Comparison of ENCODE assay signal across 8 mouse cellular contexts in the genomic region with DNA sequence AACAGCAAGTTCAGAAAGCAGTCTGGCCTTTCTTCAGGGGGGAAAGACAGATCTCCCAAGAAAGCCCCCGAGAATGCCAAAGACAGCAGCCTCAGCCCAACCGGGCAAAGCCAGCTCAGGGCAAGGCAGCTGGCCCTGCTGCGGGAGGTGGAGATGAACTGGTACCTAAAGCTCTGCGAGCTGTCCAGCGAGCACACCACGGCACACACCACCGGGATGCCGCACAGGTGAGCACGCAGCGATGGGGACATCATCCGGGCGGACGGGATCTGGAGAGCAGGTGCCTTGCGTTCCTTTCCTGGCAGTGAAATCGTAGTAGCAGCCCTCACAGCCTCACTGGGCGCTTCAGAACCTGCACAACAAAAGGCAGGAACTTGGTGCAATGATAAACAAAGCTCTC.
DNase-seq lines count a peak whose midpoint lies in the region; ATAC-seq lines count a peak whose summit lies in the region.

No protein-coding gene starts in this region.

- H3K27me3 ChIP-seq in kidney, embryonic 15.5 days: peaks cover 14% of the 10 kb centered on the region
- H3K27me3 ChIP-seq in embryonic facial prominence, embryonic 14.5 days (replicated peaks; ENCODE audit: control insufficient read depth, insufficient read depth, low read length): peaks cover 9% of the 10 kb centered on the region
- H3K27me3 ChIP-seq in limb, embryonic 15.5 days: peaks cover 7% of the 10 kb centered on the region; the same call in 1 of the 2 replicates

- peaks cover 6% of the 10 kb centered on the region; the same call in 1 of the 2 replicates for H3K4me1 ChIP-seq in kidney, embryonic 15.5 days
- no peaks in the 10 kb centered on the region for H3K4me1 ChIP-seq in embryonic facial prominence, embryonic 14.5 days (ENCODE audit: control insufficient read depth, insufficient read depth, low read length)
- H3K4me1 ChIP-seq in limb, embryonic 15.5 days: peaks cover 6% of the 10 kb centered on the region

- WGBS in kidney, embryonic 15.5 days: 7% methylated on average over 16 of the region's 16 CpGs
- WGBS in embryonic facial prominence, embryonic 14.5 days: 13% methylated on average over 16 of the region's 16 CpGs
- WGBS in limb, embryonic 15.5 days: 14% methylated on average over 16 of the region's 16 CpGs

- no peak overlapping the region for H3K27ac ChIP-seq in kidney, embryonic 15.5 days
- H3K27ac ChIP-seq in embryonic facial prominence, embryonic 14.5 days (replicated peaks; ENCODE audit: low read depth, low read length): no peak overlapping the region
- H3K27ac ChIP-seq in limb, embryonic 15.5 days: no peak overlapping the region

- H3K4me3 ChIP-seq in kidney, embryonic 15.5 days (replicated peaks): peak overlapping the region; percentile 26
- peak overlapping the region; percentile 20 for H3K4me3 ChIP-seq in embryonic facial prominence, embryonic 14.5 days (ENCODE audit: low read depth, low read length)
- H3K4me3 ChIP-seq in limb, embryonic 15.5 days: no peak overlapping the region

- no peak overlapping the region for H3K9ac ChIP-seq in kidney, embryonic 15.5 days
- H3K9ac ChIP-seq in embryonic facial prominence, embryonic 14.5 days (ENCODE audit: low read depth, low read length): 0 out of 2 replicates have a peak overlapping the region, but pooled peaks have one; percentile 10
- no peak overlapping the region for H3K9ac ChIP-seq in limb, embryonic 15.5 days

- ATAC-seq in kidney, embryonic 15.5 days (replicated peaks; ENCODE audit: low FRiP score): no peak
- ATAC-seq in embryonic facial prominence, embryonic 14.5 days (ENCODE audit: low read depth): no peak
- no peak for ATAC-seq in limb, embryonic 15.5 days (ENCODE audit: insufficient number of reproducible peaks, low FRiP score, low TSS enrichment, low read depth)
- ATAC-seq in CD4-positive, CD25-positive, alpha-beta regulatory T cell, adult 4 months: no peak

- no peaks in the 10 kb centered on the region for H3K9me3 ChIP-seq in kidney, embryonic 15.5 days (replicated peaks)
- H3K9me3 ChIP-seq in embryonic facial prominence, embryonic 14.5 days (ENCODE audit: control insufficient read depth, low read length): no peaks in the 10 kb centered on the region
- H3K9me3 ChIP-seq in limb, embryonic 15.5 days: no peaks in the 10 kb centered on the region

- DNase-seq in kidney, postnatal 36 days: no peak
- DNase-seq in cerebellum, adult 11-12 months: peak; percentile 4
- DNase-seq in embryonic facial prominence, embryonic 14.5 days (ENCODE audit: low spot score): no peak
- DNase-seq in c-Kit-positive CD71-positive TER-119-positive erythroid progenitor cells, embryonic 14.5 days (ENCODE audit: low spot score): no peak
- no peak for DNase-seq in frontal cortex, postnatal 25 days (ENCODE audit: low spot score in 2 of 2)

- peak overlapping the region; percentile 52 for H3K4me2 ChIP-seq in kidney, embryonic 15.5 days
- peak overlapping the region; percentile 45 for H3K4me2 ChIP-seq in embryonic facial prominence, embryonic 14.5 days (ENCODE audit: low read depth, low read length)
- H3K4me2 ChIP-seq in limb, embryonic 15.5 days: peak overlapping the region; percentile 8; the same call in 1 of the 2 replicates

- H3K36me3 ChIP-seq in kidney, embryonic 15.5 days: no peaks in the 10 kb centered on the region
- no peaks in the 10 kb centered on the region for H3K36me3 ChIP-seq in embryonic facial prominence, embryonic 14.5 days (ENCODE audit: control insufficient read depth, insufficient read depth, low read length)
- no peaks in the 10 kb centered on the region for H3K36me3 ChIP-seq in limb, embryonic 15.5 days
